Mouse (Mus musculus) cerebellum, postnatal 36 days (tissue): ENCODE data around the gene Eif2b2.
A peak's percentile ranks its signal among the peaks of the same experiment; 100 is the strongest.

Experiments used
- DNase-seq, 2 experiments: peaks; one replicate each; pipeline ENCODE4 v3.0.0; 2021 to 2022; ENCODE audit warnings: mixed read lengths in 2 of 2

Gene Eif2b2

GRCm38 (mm10) chr12:85257008-85257639, 37.8 kb downstream of the Eif2b2 start:
- no peak for DNase-seq

DNA sequence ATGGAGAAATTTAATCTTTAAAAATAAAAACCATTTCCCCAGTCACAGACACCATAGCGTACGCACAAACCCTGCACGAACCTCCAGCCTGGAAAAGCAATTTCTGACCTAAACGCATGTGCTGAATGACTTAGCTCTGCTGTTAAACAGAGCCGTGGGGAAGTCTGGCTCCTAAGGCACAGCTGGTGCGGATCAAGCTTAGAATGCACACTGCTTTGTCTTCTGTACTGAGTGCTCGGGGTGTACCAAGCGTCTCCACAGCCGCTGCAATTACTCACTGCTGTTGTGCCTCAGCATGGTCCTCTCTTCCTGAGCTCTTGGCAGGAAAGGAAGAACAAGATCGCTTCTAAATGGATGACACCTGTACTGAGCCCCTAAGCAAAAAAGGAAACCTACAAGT, 43.2 kb downstream of the Eif2b2 start:
- DNase-seq: no peak

DNA sequence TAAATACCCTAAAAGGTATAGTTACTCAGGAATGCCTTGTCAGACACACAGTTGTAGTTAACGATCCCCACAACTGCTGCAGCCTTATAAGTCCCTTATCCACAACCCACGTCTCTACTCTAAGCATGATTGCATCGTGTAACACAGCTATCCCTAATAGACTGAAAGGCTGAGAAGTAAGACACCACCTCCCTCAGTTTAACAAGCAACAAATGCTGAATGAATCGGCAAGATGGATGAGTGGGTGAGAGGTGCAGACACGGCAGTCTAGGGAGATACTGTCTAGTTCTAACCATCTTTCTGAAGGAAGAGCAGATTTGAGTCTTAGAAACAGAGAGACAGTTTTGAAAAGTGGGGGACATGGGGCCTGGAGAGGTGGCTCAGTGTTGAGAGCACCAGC, 43.9 kb downstream of the Eif2b2 start:
- DNase-seq: no peak

DNA sequence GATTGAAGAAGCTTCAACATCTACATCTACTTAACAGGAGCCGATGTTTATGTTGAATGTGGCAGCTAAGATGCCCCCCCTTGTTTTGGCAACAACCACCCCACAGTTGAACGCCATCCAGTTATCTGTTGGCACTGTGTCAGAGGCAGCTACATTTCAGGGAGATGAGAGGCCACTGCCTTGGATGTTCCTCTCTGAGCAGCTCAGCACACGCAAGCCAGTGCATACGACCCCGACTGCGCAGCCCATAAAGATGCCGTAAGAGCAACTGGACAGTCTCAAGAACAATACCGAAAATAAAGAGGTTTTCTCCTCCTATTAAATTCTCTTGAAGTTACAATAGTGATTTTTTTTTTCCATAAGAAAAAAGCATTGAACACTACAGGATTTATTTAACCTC, 45.2 kb downstream of the Eif2b2 start:
- DNase-seq: peak; percentile 12 to 31

DNA sequence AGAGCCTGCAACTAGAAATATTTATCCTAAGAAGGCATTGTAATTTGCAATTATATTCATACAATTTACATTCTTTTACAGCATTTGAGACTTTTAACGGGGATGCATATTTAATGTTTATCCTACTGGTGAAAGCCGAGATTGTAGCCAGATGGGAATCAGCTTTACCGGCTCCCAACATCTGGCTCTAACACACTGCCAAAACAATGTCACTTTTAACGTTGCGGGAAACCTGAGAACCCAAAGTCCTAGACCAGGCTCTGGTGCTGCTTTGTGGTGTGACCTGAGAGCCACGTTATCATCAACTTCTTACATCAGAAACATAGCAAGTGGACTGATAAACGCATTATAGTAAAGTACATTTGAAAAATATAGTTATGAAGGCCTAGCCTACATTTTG, 45.7 kb downstream of the Eif2b2 start:
- no peak for DNase-seq

DNA sequence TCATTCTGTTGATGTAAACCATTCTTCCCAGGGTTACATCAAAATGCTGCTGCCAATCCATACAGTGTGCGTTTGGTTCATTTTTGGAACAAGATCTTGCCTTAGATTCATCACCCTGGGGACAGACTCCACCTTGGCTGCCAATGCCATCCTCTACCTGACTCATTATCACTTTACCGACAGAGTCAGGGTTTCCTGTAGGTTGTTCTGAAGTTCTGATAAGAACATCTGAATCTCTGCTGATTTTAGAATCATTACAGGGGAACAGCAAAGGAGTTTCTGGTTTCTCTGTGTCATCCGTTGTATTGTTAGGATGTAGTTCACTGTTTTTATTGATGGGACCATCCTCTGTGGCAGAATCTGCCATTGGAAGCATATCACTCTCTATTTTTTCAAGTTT, 47.0 kb downstream of the Eif2b2 start:
- DNase-seq: no peak

DNA sequence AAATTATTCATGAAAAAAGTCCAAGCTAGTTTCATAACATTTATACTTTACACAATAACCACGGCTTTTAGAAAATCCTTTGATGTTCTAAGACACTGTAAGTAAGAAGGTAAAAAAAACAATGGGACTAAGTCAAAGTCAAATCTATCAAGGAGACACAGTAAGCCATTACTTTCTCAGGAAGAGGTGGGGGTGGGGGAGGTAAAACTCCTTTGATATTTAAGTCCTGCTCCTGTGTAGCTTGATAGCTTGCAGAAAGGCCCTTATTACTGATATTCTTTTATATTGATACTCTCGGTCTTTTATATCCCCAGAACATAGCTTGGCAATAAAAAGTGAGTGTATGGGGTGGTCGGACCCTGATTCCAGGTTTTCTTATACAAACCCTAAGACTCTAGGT, 50.5 kb downstream of the Eif2b2 start:
- DNase-seq: no peak

- DNase-seq: peak; percentile 91 to 94
Observed at GRCm38 (mm10) chr12:85270319-85270718, 51.0 kb downstream of the Eif2b2 start, which contains the start of gene Mlh3. Mlh3 (minus strand) TSS chr12:85270599.

GRCm38 (mm10) chr12:85271132-85271842, 52.0 kb downstream of the Eif2b2 start:
- DNase-seq: no peak

DNA sequence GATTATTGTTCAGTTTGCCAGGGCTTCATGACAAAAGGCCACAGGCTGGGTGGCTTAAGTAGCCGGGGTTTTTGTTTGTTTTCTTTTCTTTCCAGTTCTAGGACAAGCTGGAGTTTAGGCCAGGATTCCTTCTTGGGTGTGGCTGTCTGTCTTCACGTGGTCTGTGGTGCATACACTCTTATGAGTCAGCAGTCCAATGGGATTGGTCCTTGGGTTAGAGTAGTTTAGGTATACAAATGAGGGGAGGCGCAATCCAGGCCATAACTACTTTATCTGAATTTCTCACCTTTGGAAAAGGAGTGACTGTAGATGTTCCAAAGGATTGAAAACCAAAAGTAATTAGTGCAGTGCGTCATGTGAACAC, 52.5 kb downstream of the Eif2b2 start:
- DNase-seq: no peak

DNA sequence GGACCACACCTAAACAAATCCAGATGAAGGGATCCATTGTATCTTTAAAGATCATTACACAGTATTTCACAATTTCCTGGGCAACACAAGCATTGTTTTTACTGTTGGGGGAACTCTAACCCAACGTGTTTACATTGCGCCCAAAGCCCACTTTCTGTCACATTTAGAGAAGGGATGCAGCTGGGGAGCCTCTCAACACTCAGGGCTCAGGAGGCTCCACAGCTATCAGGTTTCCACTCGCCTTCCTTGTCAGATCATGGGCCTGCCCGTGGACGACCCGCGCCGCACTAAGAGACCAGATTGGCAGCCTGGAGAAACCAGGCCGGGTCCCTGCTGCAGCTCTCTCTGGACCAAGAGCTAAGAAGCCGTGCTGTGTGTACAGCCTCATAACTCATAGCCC, 54.2 kb downstream of the Eif2b2 start:
- DNase-seq: no peak
